Mouse (Mus musculus) cerebellum, adult 2 months (tissue): Measurements from ENCODE around the gene Pradc1.

Source experiments
- CTCF ChIP-seq: fragments of 200-500 bp; IDR thresholded peaks from 2 replicates; pipeline ENCODE4 v1.5.1; 2011; ENCODE audit warnings: low read depth, mild to moderate bottlenecking, control low read depth, low read length, moderate library complexity, borderline replicate concordance; ENCODE audit not compliant: insufficient read depth
- POLR2A ChIP-seq: fragments of 200-500 bp; IDR thresholded peaks from 2 replicates; pipeline ENCODE4 v1.6.1; 2011; ENCODE audit warnings: low read length, control low read depth, borderline replicate concordance; ENCODE audit not compliant: insufficient read depth

DNA sequence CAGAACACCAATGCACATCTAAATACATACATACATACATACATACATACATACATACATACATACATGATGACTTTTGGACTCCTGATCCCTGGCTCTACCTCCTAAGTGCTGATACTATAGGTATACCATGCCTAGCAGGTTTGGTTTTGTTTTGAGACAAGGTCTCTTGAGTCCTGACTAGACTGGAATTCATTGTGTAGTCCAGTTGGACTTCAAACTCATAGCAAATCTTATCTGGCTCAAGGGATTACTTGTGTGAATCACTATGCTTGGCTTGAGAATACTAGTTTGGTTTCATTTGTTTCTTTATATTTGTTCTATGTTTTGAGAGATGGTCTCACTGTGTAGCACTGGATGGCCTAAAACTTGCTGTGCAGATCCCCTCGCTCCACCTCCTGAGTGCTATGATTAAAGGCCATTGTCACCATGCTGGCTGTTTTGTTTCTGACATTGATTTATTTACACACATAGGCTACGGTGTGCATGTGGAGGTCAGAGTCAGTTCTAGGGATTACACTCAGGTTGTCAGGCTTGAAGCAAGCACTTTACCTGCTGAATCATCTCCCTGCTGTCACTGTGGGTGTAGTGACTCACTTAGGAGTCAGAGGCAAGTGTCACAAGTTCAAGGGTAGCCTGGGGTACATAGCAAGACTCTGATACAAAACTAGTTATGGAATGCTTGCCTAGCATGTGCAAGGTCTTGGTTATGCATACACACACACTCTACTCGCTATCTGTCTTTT is 8.1 kb downstream of the Pradc1 start:
- TF ChIP-seq CTCF (no peak), POLR2A (no peak)
